ENCODE assay signal across 18 mouse cellular contexts in genomic region chr1:88044832-88045437, GRCm38 (mm10). TPM values are rescaled to one million over a fixed set of nuclear protein-coding genes. Genes with fewer than 3 reads are reported as not detected.
"Had no signal": no experiment of that assay in that cellular context is flagged by ENCODE, and none has a peak within 500 bp of the region (broad histone marks: within the 10 kb centered on the region; RNA-seq: fewer than 3 reads in every experiment).

No protein-coding gene starts in this region.

RNA-seq across cellular contexts. Expression of gene Ugt1a10, which starts 10.3 kb away (rescaled TPM):
- total RNA-seq: layer of hippocampus, postnatal 25 days; left cerebral cortex, adult 2 months; left cerebral cortex, postnatal 14 days; megakaryocyte progenitor cell, adult 5-6 weeks; midbrain, postnatal 0 days had no signal
- polyA plus RNA-seq: intestine, embryonic 15.5 days; limb, embryonic 11.5 days; limb, embryonic 15.5 days; lung, adult 2 months; lung, postnatal 0 days; midbrain, embryonic 13.5 days; midbrain, postnatal 0 days; neural tube, embryonic 14.5 days; spleen, adult 2 months; stomach, embryonic 15.5 days; testis, adult 2 months; urinary bladder, adult 2 months had no signal

RNA-seq across cellular contexts. Expression of gene Ugt1a9, which starts 25.7 kb away (rescaled TPM):
- total RNA-seq: layer of hippocampus, postnatal 25 days; left cerebral cortex, adult 2 months; left cerebral cortex, postnatal 14 days; megakaryocyte progenitor cell, adult 5-6 weeks; midbrain, postnatal 0 days had no signal
- polyA plus RNA-seq: limb, embryonic 11.5 days; limb, embryonic 15.5 days; midbrain, embryonic 13.5 days; midbrain, postnatal 0 days; neural tube, embryonic 14.5 days; spleen, adult 2 months; thymus, adult 2 months; urinary bladder, adult 2 months had no signal

RNA-seq across cellular contexts. Expression of gene Ugt1a8, which starts 42.7 kb away (rescaled TPM):
- total RNA-seq: layer of hippocampus, postnatal 25 days; left cerebral cortex, adult 2 months; left cerebral cortex, postnatal 14 days; megakaryocyte progenitor cell, adult 5-6 weeks; midbrain, postnatal 0 days had no signal
- polyA plus RNA-seq: intestine, embryonic 15.5 days; kidney, embryonic 15.5 days; limb, embryonic 11.5 days; limb, embryonic 15.5 days; lung, adult 2 months; lung, postnatal 0 days; midbrain, embryonic 13.5 days; midbrain, postnatal 0 days; neural tube, embryonic 14.5 days; spleen, adult 2 months; stomach, embryonic 15.5 days; testis, adult 2 months; thymus, adult 2 months; urinary bladder, adult 2 months had no signal
